Mouse (Mus musculus) brain, embryonic 14.5 days (tissue): ENCODE results near the gene Nipal1.

Experiments used
- CTCF ChIP-seq: fragments of 200-500 bp; IDR thresholded peaks from 2 replicates; pipeline ENCODE4 v1.5.1; 2012; ENCODE audit warnings: inconsistent platforms, mild to moderate bottlenecking, moderate library complexity, borderline replicate concordance; ENCODE audit not compliant: insufficient read depth, insufficient read length; ENCODE audit errors: extremely low read depth
- POLR2A ChIP-seq: fragments of 200-500 bp; IDR thresholded peaks from 2 replicates; pipeline ENCODE4 v1.6.1; 2012; ENCODE audit warnings: mild to moderate bottlenecking, inconsistent platforms, borderline replicate concordance; ENCODE audit not compliant: poor library complexity, insufficient read depth, insufficient read length, severe bottlenecking; ENCODE audit errors: extremely low read depth

DNA sequence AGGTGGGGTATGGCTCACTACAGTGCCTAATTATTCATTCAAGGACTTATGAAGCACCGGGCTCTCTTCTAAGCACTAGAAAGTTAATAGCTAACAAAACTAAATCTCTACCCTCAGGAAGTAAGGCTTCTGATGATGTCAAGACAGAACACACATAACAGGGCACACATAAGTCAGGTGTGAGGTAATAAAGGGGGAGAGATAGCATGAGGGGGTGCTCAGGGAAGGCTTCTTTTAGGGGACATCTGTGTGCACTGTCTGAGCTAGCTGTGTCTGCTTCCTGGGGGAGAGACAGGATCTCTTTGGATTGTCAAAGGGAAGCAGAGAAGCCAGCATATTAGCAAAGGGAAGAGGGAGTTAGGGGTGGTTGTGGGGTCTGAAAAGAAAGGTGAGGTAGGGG is 3.4 kb upstream of the Nipal1 start, which contains the start of gene Cnga1:
- TF ChIP-seq CTCF, result no peak
- TF ChIP-seq POLR2A, result no peak
